Mouse (Mus musculus): ENCODE results near the gene Dnajc24. TPM values are rescaled to one million over a fixed set of nuclear protein-coding genes. Genes with fewer than 3 reads are reported as not detected.

Dnajc24 gene
- polyA plus RNA-seq, 1 experiment from 2014 or later: 52.7 TPM

Other genes with a start within 250 kb of the Dnajc24 start
- gene Elp4, start 99.0 kb downstream of the Dnajc24 start, polyA plus RNA-seq (2014; fragmentation: Nextera tagmentation; extraction: Ambion mirVana): 55.6 and 61.9 TPM in 2 replicates
- gene Immp1l, start 98.9 kb downstream of the Dnajc24 start, polyA plus RNA-seq (2014; fragmentation: Nextera tagmentation; extraction: Ambion mirVana): 129 and 138 TPM in 2 replicates

All from hindbrain, embryonic 11.5 days (tissue).